Mouse (Mus musculus) CH12.LX (cell line): ENCODE results near the gene Nucb1. TPM values are rescaled to one million over a fixed set of nuclear protein-coding genes. Genes with fewer than 3 reads are reported as not detected.

Source experiments
- DNase-seq: peaks from one replicate; pipeline ENCODE4 v3.0.0-alpha.2; 2013; ENCODE audit errors: extremely low read depth
- H3K27ac ChIP-seq: 2 replicates; pipeline ENCODE4 v1.5.1; 2012; ENCODE audit warnings: low read depth, mild to moderate bottlenecking, control low read depth, moderate library complexity; ENCODE audit not compliant: insufficient read depth
- H3K27me3 ChIP-seq: replicated peaks from 2 replicates; pipeline ENCODE3; 2012; ENCODE audit warnings: inconsistent platforms
- H3K36me3 ChIP-seq, 2 experiments: replicated peaks in 1 of 2; 2 replicates each; pipeline versions ENCODE3 to v1.6.1; 2012; ENCODE audit warnings: inconsistent platforms in 1 of 2, low read length in 1 of 2, mild to moderate bottlenecking in 1 of 2, mixed read lengths in 1 of 2, moderate library complexity in 1 of 2; ENCODE audit not compliant: control insufficient read depth in 1 of 2, insufficient read depth in 1 of 2
- H3K4me1 ChIP-seq, 2 experiments: 2 replicates each; pipeline ENCODE4 v1.6.1; 2012; ENCODE audit warnings: inconsistent platforms in 1 of 2, moderate library complexity in 1 of 2; ENCODE audit not compliant: insufficient read depth in 2 of 2, control insufficient read depth in 1 of 2
- H3K4me2 ChIP-seq: 2 replicates; pipeline ENCODE4 v1.6.1; 2012; ENCODE audit warnings: low read depth, mild to moderate bottlenecking, control low read depth; ENCODE audit not compliant: poor library complexity, insufficient read depth, severe bottlenecking
- H3K4me3 ChIP-seq, 3 experiments: fragments of 150-350 bp in 1 of 3; sonication (generic) in 1 of 3; replicated peaks in 1 of 3; 2 replicates each; pipeline versions ENCODE3 to v1.5.1; 2011 to 2012; ENCODE audit warnings: low read depth in 2 of 3, low read length in 2 of 3, mild to moderate bottlenecking in 2 of 3, moderate library complexity in 2 of 3, control low read depth in 1 of 3, improper control_type of control experiment in 1 of 3, inconsistent platforms in 1 of 3, mixed read lengths in 1 of 3; ENCODE audit not compliant: poor library complexity in 1 of 3
- H3K79me2 ChIP-seq: replicated peaks from 2 replicates; pipeline ENCODE4 v1.6.1; 2012; ENCODE audit warnings: mild to moderate bottlenecking, moderate library complexity; ENCODE audit not compliant: control insufficient read depth, poor library complexity, insufficient read depth, severe bottlenecking; ENCODE audit errors: extremely low read depth
- H3K9ac ChIP-seq: 2 replicates; pipeline ENCODE4 v1.6.1; 2012; ENCODE audit warnings: low read depth, mild to moderate bottlenecking, control low read depth, moderate library complexity; ENCODE audit not compliant: insufficient read depth
- H3K9me3 ChIP-seq: replicated peaks from 2 replicates; pipeline ENCODE3; 2012; ENCODE audit warnings: low read length, inconsistent platforms, mixed read lengths
- CHD1 ChIP-seq: IDR thresholded peaks from 2 replicates; pipeline ENCODE4 v1.6.1; 2012; ENCODE audit warnings: low read depth, low read length, improper control_type of control experiment, inconsistent platforms
- CHD2 ChIP-seq: IDR thresholded peaks from 2 replicates; pipeline ENCODE4 v1.6.1; 2011; ENCODE audit warnings: low read length, improper control_type of control experiment
- E2F4 ChIP-seq: IDR thresholded peaks from 2 replicates; pipeline ENCODE4 v1.6.1; 2011; ENCODE audit warnings: low read depth, low read length, improper control_type of control experiment; ENCODE audit not compliant: insufficient replicate concordance
- ELF1 ChIP-seq: IDR thresholded peaks from 2 replicates; pipeline ENCODE4 v1.6.1; 2014; ENCODE audit warnings: low read depth, mild to moderate bottlenecking, inconsistent platforms, low read length, improper control_type of control experiment
- EP300 ChIP-seq: IDR thresholded peaks from 2 replicates; pipeline ENCODE4 v1.6.1; 2011; ENCODE audit warnings: low read length, improper control_type of control experiment
- ETS1 ChIP-seq: conservative IDR thresholded peaks from 2 replicates; pipeline ENCODE4 v1.6.1; 2012; ENCODE audit warnings: low read depth, mild to moderate bottlenecking, inconsistent platforms, low read length, improper control_type of control experiment, moderate library complexity
- HCFC1 ChIP-seq: IDR thresholded peaks from 2 replicates; pipeline ENCODE4 v1.6.1; 2012; ENCODE audit warnings: low read depth, mild to moderate bottlenecking, inconsistent platforms, low read length, improper control_type of control experiment
- JUND ChIP-seq: conservative IDR thresholded peaks from 2 replicates; pipeline ENCODE4 v1.6.1; 2011; ENCODE audit warnings: low read depth, low read length, improper control_type of control experiment
- MAFK ChIP-seq: IDR thresholded peaks from 2 replicates; pipeline ENCODE4 v1.6.1; 2011; ENCODE audit warnings: low read length, improper control_type of control experiment; ENCODE audit not compliant: insufficient replicate concordance
- MAZ ChIP-seq: IDR thresholded peaks from 2 replicates; pipeline ENCODE4 v1.6.1; 2012; ENCODE audit warnings: low read depth, mild to moderate bottlenecking, inconsistent platforms, low read length, improper control_type of control experiment, moderate library complexity
- MEF2A ChIP-seq: IDR thresholded peaks from 2 replicates; pipeline ENCODE4 v1.6.1; 2014; ENCODE audit warnings: low read depth, mild to moderate bottlenecking, inconsistent platforms, low read length, improper control_type of control experiment, borderline replicate concordance
- NRF1 ChIP-seq: IDR thresholded peaks from 2 replicates; pipeline ENCODE4 v1.6.1; 2014; ENCODE audit warnings: low read depth, mild to moderate bottlenecking, inconsistent platforms, low read length, improper control_type of control experiment, moderate library complexity
- PAX5 ChIP-seq: IDR thresholded peaks from 2 replicates; pipeline ENCODE4 v1.6.1; 2012; ENCODE audit warnings: low read length, inconsistent platforms, mixed read lengths
- RAD21 ChIP-seq: IDR thresholded peaks from 2 replicates; pipeline ENCODE4 v1.6.1; 2011; ENCODE audit warnings: low read depth, mild to moderate bottlenecking, low read length, improper control_type of control experiment, moderate library complexity
- TBP ChIP-seq: conservative IDR thresholded peaks from 2 replicates; pipeline ENCODE4 v1.6.1; 2011; ENCODE audit warnings: low read depth, low read length, improper control_type of control experiment
- USF1 ChIP-seq: IDR thresholded peaks from 2 replicates; pipeline ENCODE4 v1.6.1; 2014; ENCODE audit warnings: low read depth, mild to moderate bottlenecking, inconsistent platforms, low read length, improper control_type of control experiment
- ZKSCAN1 ChIP-seq: IDR thresholded peaks from 2 replicates; pipeline ENCODE4 v1.6.1; 2012; ENCODE audit warnings: low read depth, inconsistent platforms, low read length, improper control_type of control experiment, borderline replicate concordance
- ZMIZ1 ChIP-seq: IDR thresholded peaks from 2 replicates; pipeline ENCODE4 v1.6.1; 2012; ENCODE audit warnings: low read depth, mild to moderate bottlenecking, inconsistent platforms, low read length, improper control_type of control experiment
- ZNF384 ChIP-seq: IDR thresholded peaks from 2 replicates; pipeline ENCODE4 v1.6.1; 2012; ENCODE audit warnings: low read depth, low read length, improper control_type of control experiment, inconsistent platforms
- dilution Hi-C: fragments of 300-500 bp; cut with MboI; formaldehyde crosslinking; loops from 2 replicates; pipeline ENCODE4 v1.14.3; 2020; ENCODE audit warnings: low sequenced_read_pairs; ENCODE audit not compliant: extremely low pct_unique_long_range_greater_than_20kb, extremely low pct_ligation_motif_present
- in situ Hi-C: fragments of 300-500 bp; cut with MboI; formaldehyde crosslinking; loops from 3 replicates; pipeline ENCODE4 v1.14.3; 2019; ENCODE audit warnings: low sequenced_read_pairs, low pct_ligation_motif_present, low pct_unique_long_range_greater_than_20kb, mixed read lengths
- polyA plus RNA-seq: library from polyadenylated mRNA; unstranded; fragments of >175 nt; gene quantifications from 2 replicates; pipeline ENCODE4 v1.2.1, GENCODE M21; 2012; ENCODE audit warnings: low read depth; ENCODE audit not compliant: insufficient read length
- total RNA-seq, 2 experiments: library from RNA; depleted of rRNA; stranded (reverse); fragments of 300-350 nt in 1 of 2; fragments of >200 nt in 1 of 2; gene quantifications; 2 replicates each; pipeline ENCODE4 v1.2.3; 2012 to 2014

Gene Nucb1
- total and polyA plus RNA-seq, 3 experiments = 40.8 to 90.4 (median 83.4) TPM

DNA sequence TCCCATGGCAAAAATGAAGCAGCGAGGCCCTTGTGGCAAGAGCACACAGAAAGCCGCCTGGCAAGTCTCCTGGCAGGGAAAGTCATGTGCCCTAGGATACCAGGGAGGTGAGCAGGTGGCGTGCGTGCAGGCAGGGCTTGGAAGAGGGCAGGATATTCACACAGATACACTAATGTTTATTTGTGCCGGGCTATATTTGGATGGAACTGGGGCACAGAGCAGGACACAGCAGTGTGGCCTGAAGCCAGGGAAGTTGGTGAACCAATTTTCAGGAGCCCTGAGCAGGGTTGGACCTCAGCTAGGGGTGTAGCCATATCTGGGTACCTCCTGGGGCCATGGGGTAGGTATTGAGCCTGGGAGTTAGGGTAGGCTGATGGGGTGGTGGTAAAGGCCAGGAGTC is 17.3 kb downstream of the Nucb1 start:
- DNase-seq = no peak
- H3K4me2 ChIP-seq = no peak overlapping the region
- dilution Hi-C loops = no loop called here
- H3K4me1 ChIP-seq = peaks cover 6 to 24% of the 10 kb centered on the region in 2 experiments; a peak in 3 of 4 replicates
- H3K79me2 ChIP-seq = no peaks in the 10 kb centered on the region
- H3K27me3 ChIP-seq = no peaks in the 10 kb centered on the region
- no peak overlapping the region for H3K9ac ChIP-seq
- no peak overlapping the region for H3K27ac ChIP-seq
- no peak for TF ChIP-seq PAX5
- TF ChIP-seq CHD1 = no peak
- TF ChIP-seq ZNF384 = no peak
- no peak for TF ChIP-seq NRF1
- no peak for TF ChIP-seq MAZ
- TF ChIP-seq ELF1 = no peak
- no peak for TF ChIP-seq USF1
- no peak for TF ChIP-seq CHD2
- no peak for TF ChIP-seq HCFC1
- no peak for TF ChIP-seq MAFK
- TF ChIP-seq TBP = no peak
- TF ChIP-seq MEF2A = no peak
- TF ChIP-seq EP300 = no peak
- TF ChIP-seq ETS1 = no peak
- TF ChIP-seq E2F4 = no peak
- no peak for TF ChIP-seq ZKSCAN1
- in situ Hi-C loops = no loop called here
- H3K9me3 ChIP-seq = no peaks in the 10 kb centered on the region
- H3K36me3 ChIP-seq = peaks cover 42 to 61% of the 10 kb centered on the region in 2 experiments
- H3K4me3 ChIP-seq = no peak overlapping the region

GRCm38 (mm10) chr7:45492225-45492844 is 17.9 kb downstream of the Nucb1 start:
- Histone ChIP-seq H3K9me3 (no peaks in the 10 kb centered on the region), H3K36me3 (peaks cover 36 to 55% of the 10 kb centered on the region in 2 experiments), H3K4me3 (no peak overlapping the region), H3K27ac (no peak overlapping the region), H3K4me1 (peaks cover 6 to 30% of the 10 kb centered on the region in 2 experiments; a peak in 3 of 4 replicates), H3K79me2 (no peaks in the 10 kb centered on the region), H3K9ac (no peak overlapping the region), H3K4me2 (no peak overlapping the region), H3K27me3 (no peaks in the 10 kb centered on the region)
- in situ Hi-C loops = no loop called here
- TF ChIP-seq JUND (no peak), ZMIZ1 (no peak), ELF1 (no peak), RAD21 (no peak), CHD2 (no peak)
- DNase-seq = no peak
- dilution Hi-C loops = no loop called here
